Mouse (Mus musculus) lung, postnatal 25 days (tissue): Measurements from ENCODE around the gene Hltf.
"Not testable (repeated sequence)": the region's sequence is repeated elsewhere in the genome, so short reads cannot be mapped to it uniquely, and the experiment has no call there.

ENCODE experiments used
- DNase-seq: peaks from one replicate; pipeline ENCODE4 v3.0.0; 2022; ENCODE audit warnings: low spot score

Gene Hltf

GRCm38 (mm10) chr3:20104776-20105175 is 47.2 kb downstream of the Hltf start:
- no peak for DNase-seq

GRCm38 (mm10) chr3:20108881-20109280 is 51.3 kb downstream of the Hltf start:
- no peak for DNase-seq

DNA sequence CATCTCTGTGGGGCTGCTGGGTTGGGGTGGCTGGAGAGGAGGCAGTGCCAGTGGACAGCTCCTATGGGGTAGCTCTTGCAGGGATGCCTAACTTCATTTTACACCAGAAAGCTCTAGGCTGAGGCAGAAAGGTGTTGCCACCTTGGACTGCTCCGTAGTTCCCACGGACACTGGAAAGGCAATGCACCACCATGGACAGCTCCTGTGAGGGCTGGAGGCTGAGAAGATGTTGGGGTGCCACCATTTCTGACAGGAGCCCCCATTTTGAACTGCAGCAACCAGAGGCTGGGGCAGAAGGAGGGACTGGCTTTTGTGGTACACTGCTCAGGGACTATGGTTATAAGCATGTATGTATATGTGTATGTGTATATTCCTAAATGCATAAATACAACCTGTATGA is 54.3 kb downstream of the Hltf start:
- no peak for DNase-seq

GRCm38 (mm10) chr3:20119044-20119591 is 61.5 kb downstream of the Hltf start:
- no peak for DNase-seq

GRCm38 (mm10) chr3:20119686-20120244 is 62.2 kb downstream of the Hltf start:
- no peak for DNase-seq

DNA sequence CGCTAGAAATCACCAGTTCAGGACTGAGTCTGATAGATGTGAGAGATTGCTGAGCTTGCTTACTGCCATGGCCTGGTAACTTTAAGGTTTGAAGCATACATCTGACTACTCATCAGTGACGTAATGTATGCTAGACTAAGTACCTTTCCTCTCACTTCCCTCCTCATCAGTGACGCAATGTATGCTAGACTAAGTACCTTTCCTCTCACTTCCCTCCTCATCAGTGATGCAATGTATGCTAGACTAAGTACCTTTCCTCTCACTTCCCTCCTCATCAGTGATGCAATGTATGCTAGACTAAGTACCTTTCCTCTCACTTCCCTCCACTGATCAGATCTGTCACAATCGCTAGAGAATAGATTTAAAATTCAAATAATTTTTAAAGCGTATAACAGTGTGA is 64.0 kb downstream of the Hltf start:
- DNase-seq: not testable (repeated sequence)

DNA sequence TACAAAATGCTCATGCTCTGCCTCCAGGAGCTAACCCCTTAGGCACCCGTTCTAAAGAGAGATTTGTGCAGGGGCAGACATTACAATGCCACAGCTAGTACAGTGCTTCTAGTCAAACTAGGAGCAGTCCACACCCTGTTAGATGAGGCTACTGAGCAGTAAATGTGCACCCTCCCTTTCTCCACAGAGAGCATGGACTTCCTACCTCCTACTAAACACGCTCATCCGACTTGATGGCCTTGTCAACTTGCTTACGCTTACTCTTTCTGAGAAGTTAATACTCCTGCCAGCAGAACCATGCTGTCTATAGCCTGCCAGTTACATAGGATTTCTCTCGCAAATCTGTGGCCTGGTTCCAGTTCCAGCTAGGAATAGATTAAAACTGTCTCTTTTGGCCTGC is 68.0 kb downstream of the Hltf start:
- no peak for DNase-seq

DNA sequence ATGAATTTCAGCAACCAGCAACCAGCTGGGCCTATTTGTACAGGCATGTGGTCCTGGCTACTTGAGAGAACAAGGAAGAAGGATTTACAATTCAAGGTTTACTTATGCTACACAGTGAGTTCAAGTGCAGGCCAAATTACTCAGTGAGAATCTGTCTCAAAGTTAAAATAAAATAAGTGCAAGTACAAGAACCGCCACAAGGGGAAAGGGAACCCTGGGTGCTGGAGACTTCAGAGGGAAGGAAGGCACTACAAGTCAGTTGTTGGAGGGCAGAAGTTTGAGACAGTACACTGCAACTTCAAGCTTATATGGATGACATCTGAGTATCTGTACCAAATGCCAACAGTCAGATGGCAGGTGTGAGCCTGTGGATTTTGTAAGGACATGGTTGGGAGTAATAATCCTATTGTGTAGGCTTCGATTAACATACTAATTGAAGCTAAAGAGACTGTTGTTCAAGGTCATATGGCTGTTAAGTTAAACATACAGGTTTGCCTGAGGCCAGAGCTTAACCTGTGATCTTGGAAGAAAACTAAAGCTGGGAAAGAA is 69.5 kb downstream of the Hltf start:
- DNase-seq: no peak

DNA sequence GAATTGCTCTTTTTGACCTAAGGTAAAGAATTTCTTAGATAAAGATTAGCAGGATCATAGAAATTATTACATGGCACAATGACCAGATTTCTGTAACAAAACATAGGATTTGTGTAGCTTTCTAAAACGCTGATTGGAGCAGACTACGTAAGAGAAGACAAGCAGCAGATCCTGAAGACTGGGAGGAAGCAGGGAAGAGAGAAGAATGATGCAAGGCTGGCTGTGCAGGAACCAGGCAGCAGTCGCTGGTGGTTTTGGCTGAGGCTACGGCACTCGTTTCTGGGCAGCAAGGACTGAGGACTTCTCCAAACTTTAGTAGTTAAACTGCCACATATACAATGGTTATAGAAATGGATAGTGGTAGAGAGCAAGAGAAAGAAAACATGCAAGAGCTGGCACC is 71.9 kb downstream of the Hltf start:
- DNase-seq: no peak

DNA sequence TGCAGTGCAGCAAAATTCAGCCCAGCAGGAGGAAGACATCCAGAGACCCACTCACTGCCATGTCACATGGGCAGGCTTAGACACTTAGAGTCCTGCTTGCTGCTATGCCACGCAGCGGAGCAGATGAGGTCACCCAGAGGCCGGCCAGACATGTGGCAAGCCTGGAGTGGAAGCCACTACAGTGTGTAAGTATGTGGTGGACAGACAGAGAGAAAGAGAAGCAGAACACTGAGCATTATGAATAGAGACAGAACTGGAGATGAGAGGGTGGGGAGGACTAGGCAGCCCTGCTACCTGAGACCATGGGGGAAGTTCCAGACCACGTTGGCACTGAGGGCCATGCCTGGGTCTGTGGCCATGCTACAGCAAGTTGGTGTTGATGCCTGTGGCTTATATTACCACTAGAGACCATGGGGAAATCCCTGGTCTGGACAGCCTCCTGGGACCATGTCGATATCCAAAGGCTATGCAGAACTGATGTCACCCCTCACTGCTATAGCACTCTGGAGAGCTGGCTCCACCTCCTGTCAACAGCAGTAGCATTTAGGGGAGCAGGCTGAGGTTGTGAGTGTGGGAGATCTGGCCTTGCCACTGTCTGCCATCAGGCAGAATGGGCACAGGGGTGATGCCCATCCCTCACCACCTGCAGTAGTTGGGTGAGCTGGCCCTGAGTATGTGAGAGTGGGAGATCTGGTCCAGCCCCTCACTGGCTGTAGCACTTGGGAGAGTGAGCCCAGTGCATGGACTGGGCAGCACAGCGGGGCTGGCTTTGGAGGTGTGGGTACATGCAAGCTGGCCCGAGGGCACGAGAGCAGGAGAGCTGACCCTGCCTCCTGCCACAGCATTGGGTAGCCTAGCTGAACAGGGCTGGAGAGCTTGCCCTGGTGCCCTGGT is 73.1 kb downstream of the Hltf start:
- DNase-seq: no peak

- peak; percentile 50 for DNase-seq
Observed at GRCm38 (mm10) chr3:20131350-20131720, 73.7 kb downstream of the Hltf start.

DNA sequence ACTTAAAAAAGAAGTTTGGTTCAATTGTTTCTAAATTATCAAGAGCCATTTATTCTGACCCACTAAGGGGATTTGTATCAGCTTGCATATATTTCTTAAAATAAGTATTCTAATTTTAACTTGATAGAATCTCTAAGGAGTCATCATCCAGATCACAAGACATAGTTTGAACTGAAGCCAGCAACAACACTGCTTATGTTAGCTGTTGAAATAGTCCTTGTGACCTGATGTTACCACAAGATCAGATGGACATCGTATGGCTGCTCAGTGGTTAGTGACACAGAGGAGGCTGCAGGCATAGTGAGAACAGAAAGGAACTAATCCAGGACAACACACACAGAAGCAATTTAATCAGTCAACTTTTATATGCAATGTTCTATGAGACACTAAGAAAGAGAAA is 75.1 kb downstream of the Hltf start:
- no peak for DNase-seq

GRCm38 (mm10) chr3:20133745-20134144 is 76.1 kb downstream of the Hltf start:
- DNase-seq: no peak

- DNase-seq: peak; percentile 38
Observed at GRCm38 (mm10) chr3:20134545-20134944, 76.9 kb downstream of the Hltf start.

DNA sequence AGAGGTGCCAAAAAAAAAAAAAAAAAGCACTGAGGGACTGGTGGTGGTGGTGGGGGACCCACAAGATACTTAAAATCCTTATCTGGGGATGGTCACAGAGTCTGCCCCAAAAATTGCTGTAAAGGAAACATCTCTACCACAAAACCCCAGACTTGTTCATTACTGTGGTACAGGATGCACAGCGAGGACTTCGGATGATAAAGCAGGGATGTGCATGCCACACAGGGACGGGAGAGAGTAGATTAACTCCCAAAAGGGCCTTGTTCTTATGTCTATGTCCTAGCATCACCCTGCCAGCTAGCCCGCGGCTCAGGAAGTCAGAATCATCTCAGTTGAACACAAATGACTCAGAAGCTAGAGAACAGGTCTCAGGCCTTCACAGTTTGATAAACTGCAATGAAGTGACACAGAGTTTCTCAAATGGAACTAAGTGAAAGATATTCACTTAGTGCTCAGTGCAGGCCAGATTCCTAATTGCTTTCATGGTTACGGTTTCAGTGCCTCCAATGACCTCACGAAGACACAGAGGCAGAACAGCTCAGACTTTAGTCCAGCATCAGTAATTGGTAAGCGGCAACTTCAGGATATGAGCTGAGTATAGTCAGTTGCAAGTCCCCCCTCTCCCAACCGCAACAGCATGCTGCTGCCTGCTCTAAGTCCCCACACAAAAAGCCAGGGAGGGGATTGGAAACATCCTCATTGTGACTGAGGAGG is 79.4 kb downstream of the Hltf start:
- no peak for DNase-seq

DNA sequence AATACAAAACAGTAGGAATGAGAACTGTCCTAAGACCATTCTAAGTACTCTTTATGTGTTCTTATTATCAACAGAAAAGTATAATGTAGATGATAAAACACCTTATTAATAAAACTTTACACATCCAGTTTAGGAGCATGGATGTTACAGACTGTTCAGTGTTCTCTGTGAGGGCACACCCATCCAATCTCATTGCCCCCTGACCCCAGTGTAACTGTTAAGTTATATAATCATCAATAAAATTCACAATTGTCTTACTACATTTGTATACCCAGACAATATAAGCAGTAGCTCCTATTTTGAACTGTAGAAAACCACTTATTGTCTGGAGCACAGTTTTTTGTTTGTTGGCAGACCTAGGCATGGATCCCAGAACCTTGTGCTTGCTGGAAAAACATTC is 83.6 kb downstream of the Hltf start:
- no peak for DNase-seq

DNA sequence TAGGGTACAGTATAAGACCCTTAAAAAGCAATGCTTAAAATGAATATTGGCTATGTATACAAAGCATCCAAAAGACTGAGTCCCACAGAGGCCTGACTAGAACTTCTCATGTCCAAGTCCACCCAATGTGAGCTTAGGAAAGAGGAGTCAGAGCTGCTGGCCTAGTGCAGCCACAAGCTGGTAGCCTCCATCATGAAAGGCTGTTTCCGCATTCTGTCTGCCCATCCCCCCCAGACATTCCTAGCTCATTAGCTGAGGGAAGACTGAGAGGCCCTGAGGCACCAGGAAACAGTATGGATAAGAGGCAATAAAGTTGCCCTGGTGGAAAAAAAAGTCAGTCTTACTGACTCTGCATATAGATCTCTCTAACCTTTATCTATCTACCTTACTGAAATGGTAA is 84.1 kb downstream of the Hltf start:
- DNase-seq: no peak

DNA sequence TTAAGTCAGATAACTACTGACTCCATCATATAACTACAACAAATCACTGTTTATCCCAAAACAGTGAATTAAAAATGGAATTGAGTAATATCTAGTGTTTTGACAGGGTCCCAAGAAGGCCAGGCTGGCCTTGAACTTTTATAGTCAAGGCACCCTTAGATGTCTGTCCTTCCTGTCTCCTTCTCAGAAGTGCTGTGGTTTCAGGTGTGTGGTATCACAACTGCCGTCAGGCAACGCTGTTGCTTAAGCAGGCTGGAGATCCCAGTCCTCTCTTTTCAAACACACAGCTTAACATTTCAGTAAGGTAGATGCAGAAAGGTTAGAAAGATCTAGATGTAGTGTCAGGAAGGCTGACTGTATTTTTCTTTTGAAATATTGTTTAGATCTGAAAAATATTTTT is 84.5 kb downstream of the Hltf start:
- DNase-seq: no peak

GRCm38 (mm10) chr3:20142576-20142975 is 85.0 kb downstream of the Hltf start:
- no peak for DNase-seq

DNA sequence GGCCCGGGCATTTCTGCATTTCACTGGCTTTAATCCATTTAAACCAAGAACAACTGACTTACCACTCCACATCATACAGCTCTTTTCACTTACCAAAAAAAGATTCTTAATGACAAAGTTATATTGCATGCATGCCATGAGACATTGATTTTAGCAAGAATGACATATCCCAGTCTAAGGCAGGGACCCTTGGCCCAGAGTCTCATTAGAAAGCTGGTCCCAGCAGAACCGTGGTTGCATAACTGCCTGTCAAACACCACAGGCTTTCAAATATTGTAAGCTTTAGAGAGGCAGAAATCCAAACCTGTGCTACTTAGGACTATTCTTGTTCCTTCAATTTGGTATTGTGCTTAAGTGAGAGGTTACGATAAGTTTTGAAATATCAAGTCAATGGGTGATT is 86.1 kb downstream of the Hltf start:
- no peak for DNase-seq

DNA sequence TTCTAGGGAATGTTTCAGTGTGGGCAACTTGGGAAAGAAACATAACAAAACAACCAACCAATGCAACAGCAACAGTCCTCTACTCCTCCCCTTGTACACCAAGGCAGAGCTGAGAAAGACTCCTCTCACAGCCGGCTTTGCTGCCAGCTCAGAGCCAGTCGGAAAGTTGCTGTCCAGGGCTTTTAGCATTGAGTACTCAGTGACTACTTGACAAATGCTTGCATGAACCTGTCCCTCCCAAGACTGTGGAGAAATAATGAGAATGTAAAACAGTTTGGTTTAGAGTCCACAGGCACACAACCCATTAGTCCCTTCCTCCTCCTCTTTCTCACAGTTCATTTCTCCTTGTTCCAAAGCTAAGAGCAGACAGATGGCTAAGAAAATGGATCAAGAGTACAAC is 86.8 kb downstream of the Hltf start:
- no peak for DNase-seq

DNA sequence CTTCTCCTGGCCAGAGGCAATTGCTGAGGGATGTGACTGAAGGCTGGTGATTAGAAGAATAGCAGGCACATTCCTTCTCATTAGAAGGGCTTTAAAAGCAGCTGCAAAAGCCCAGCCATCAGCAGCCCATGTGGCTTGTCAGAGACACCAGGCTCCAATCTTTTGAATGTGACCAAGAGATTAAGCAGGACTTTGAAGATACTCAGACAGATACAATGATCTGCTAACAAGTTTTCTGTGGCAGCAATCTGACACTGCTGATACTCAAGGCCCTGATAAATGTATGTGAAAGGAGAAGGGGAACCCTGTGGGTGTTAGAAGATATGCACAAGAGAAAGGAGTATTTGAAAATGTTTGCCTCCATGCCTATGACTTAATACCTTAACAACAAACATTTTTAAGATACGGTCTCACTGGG is 88.1 kb downstream of the Hltf start:
- no peak for DNase-seq
